Mouse (Mus musculus) Patski (cell line): Measurements from ENCODE around the gene Islr. TPM values are rescaled to one million over a fixed set of nuclear protein-coding genes. Genes with fewer than 3 reads are reported as not detected.
A peak's percentile ranks its signal among the peaks of the same experiment; 100 is the strongest.

Experiments used
- ATAC-seq: fragments of 100-300 bp; one replicate; pipeline ENCODE4 v1.8.0; 2021
- CTCF ChIA-PET: fragments of 350-600 bp; sonication (Branson Sonifier 250); formaldehyde crosslinking; loops from one replicate; lab custom pipeline; 2022; ENCODE audit warnings: inconsistent platforms; lab: Charles Lee
- POLR2A ChIA-PET: fragments of 350-600 bp; sonication (Branson Sonifier 250); formaldehyde crosslinking; loops from one replicate; lab custom pipeline; 2022; ENCODE audit warnings: antibody characterized with exemption, inconsistent platforms; lab: Charles Lee
- DNase-seq: peaks from one replicate; pipeline ENCODE4 v3.0.0-alpha.2; 2011; ENCODE audit warnings: low read depth, low spot score
- H3K27me3 ChIP-seq: fragments of 371-371 bp; one replicate; pipeline ENCODE4 v1.5.1; 2021
- CTCF ChIP-seq: fragments of 100-300 bp; IDR thresholded peaks from one replicate; pipeline ENCODE4 v1.5.1; 2021
- in situ Hi-C: fragments of 300-500 bp; cut with MboI; formaldehyde crosslinking; loops from 3 replicates; pipeline ENCODE4 v1.11.1; 2018; ENCODE audit warnings: low pct_unique_long_range_greater_than_20kb, mixed read lengths
- polyA plus RNA-seq: library from polyadenylated mRNA; unstranded; gene quantifications from one replicate; pipeline ENCODE4 v1.2.3, GENCODE M21; 2021

The Islr gene
- polyA plus RNA-seq, 1 experiment from 2014 or later = 39.6 TPM

- no peak for DNase-seq
- in situ Hi-C loops = loop anchor here (10.0 kb wide), 1 partner anchor 150 kb away; the partner anchor contains the start of gene Tbc1d21
- no peak for ATAC-seq
- no peak for TF ChIP-seq CTCF
- ChIA-PET CTCF (interaction anchor here (0.9 to 5.5 kb wide), 4 partner anchors 9 to 57 kb away, joined by 3 to 37 read pairs (median 14); no protein-coding TSS in a partner anchor), POLR2A (no interaction called here)
- H3K27me3 ChIP-seq = no peaks in the 10 kb centered on the region
Observed at GRCm38 (mm10) chr9:58224356-58224755, 20.2 kb upstream of the Islr start.

- TF ChIP-seq CTCF = peak; percentile 82
- ATAC-seq (no peak), DNase-seq (no peak)
- in situ Hi-C loops = loop anchor here (10.0 kb wide), 1 partner anchor 154 kb away; the partner anchor contains the start of gene Tbc1d21
- ChIA-PET POLR2A (interaction anchor here (0.6 kb wide), 1 partner anchor 445 kb away, joined by 3 read pairs; no protein-coding TSS in a partner anchor), CTCF (interaction anchor here (0.9 to 2.8 kb wide), 11 partner anchors 11 to 181 kb away, joined by 3 to 9 read pairs (median 3); partner anchors contain the start of genes Islr, Islr2 and Pml)
- no peaks in the 10 kb centered on the region for H3K27me3 ChIP-seq
Observed at GRCm38 (mm10) chr9:58220218-58220903, 16.3 kb upstream of the Islr start.

- ATAC-seq (no peak), DNase-seq (no peak)
- H3K27me3 ChIP-seq = no peaks in the 10 kb centered on the region
- TF ChIP-seq CTCF = no peak
- in situ Hi-C loops = loop anchor here (10.0 kb wide), 1 partner anchor 284 kb away; no protein-coding TSS in a partner anchor
- POLR2A ChIA-PET = no interaction called here
- CTCF ChIA-PET = interaction anchor here (1.1 to 2.8 kb wide), 2 partner anchors 62 to 168 kb away, joined by 3 to 9 read pairs; no protein-coding TSS in a partner anchor
Observed at GRCm38 (mm10) chr9:58218539-58218938, 14.4 kb upstream of the Islr start.

- H3K27me3 ChIP-seq = no peaks in the 10 kb centered on the region
- TF ChIP-seq CTCF = peak; percentile 78
- in situ Hi-C loops = loop anchor here (10.0 kb wide), 1 partner anchor 282 kb away; no protein-coding TSS in a partner anchor
- DNase-seq = no peak
- no peak for ATAC-seq
- POLR2A ChIA-PET = interaction anchor here (1.0 to 3.9 kb wide), 2 partner anchors 68 to 177 kb away, joined by 3 to 17 read pairs; no protein-coding TSS in a partner anchor
- CTCF ChIA-PET = interaction anchor here (0.8 to 6.1 kb wide), 14 partner anchors 10 to 241 kb away, joined by 3 to 29 read pairs (median 3); partner anchors contain the start of genes Islr, Islr2 and Pml
Observed at GRCm38 (mm10) chr9:58216402-58216801, 12.3 kb upstream of the Islr start.

- no peaks in the 10 kb centered on the region for H3K27me3 ChIP-seq
- CTCF ChIA-PET = interaction anchor here (1.0 to 6.1 kb wide), 8 partner anchors 9 to 186 kb away, joined by 3 to 29 read pairs (median 4); partner anchors contain the start of genes Islr, Islr2 and Pml
- peak; percentile 33 for DNase-seq
- in situ Hi-C loops = loop anchor here (10.0 kb wide), 1 partner anchor 280 kb away; no protein-coding TSS in a partner anchor
- no peak for TF ChIP-seq CTCF
- POLR2A ChIA-PET = interaction anchor here (1.0 to 3.9 kb wide), 2 partner anchors 164 to 175 kb away, joined by 3 to 17 read pairs; no protein-coding TSS in a partner anchor
- ATAC-seq = no peak
Observed at GRCm38 (mm10) chr9:58214519-58215180, 10.5 kb upstream of the Islr start.

GRCm38 (mm10) chr9:58213865-58214264 is 9.8 kb upstream of the Islr start:
- H3K27me3 ChIP-seq = no peaks in the 10 kb centered on the region
- ChIA-PET POLR2A (interaction anchor here (0.6 to 3.9 kb wide), 4 partner anchors 162 to 241 kb away, joined by 3 to 17 read pairs (median 4); no protein-coding TSS in a partner anchor), CTCF (interaction anchor here (0.9 to 6.1 kb wide), 9 partner anchors 9 to 185 kb away, joined by 3 to 29 read pairs (median 4); partner anchors contain the start of genes Islr and Islr2)
- no peak for TF ChIP-seq CTCF
- no peak for ATAC-seq
- in situ Hi-C loops = loop anchor here (10.0 kb wide), 1 partner anchor 279 kb away; no protein-coding TSS in a partner anchor
- no peak for DNase-seq

GRCm38 (mm10) chr9:58213377-58213776 is 9.3 kb upstream of the Islr start:
- POLR2A ChIA-PET = interaction anchor here (0.6 to 3.9 kb wide), 3 partner anchors 161 to 241 kb away, joined by 3 to 17 read pairs (median 4); no protein-coding TSS in a partner anchor
- TF ChIP-seq CTCF = no peak
- no peak for DNase-seq
- CTCF ChIA-PET = interaction anchor here (0.9 to 6.1 kb wide), 6 partner anchors 8 to 177 kb away, joined by 3 to 29 read pairs (median 5); partner anchors contain the start of genes Islr and Islr2
- ATAC-seq = no peak
- H3K27me3 ChIP-seq = no peaks in the 10 kb centered on the region
- in situ Hi-C loops = loop anchor here (10.0 kb wide), 1 partner anchor 279 kb away; no protein-coding TSS in a partner anchor

- no peaks in the 10 kb centered on the region for H3K27me3 ChIP-seq
- in situ Hi-C loops = loop anchor here (10.0 kb wide), 1 partner anchor 275 kb away; no protein-coding TSS in a partner anchor
- DNase-seq (no peak), ATAC-seq (no peak)
- ChIA-PET CTCF (interaction anchor here (1.3 to 8.7 kb wide), 6 partner anchors 37 to 171 kb away, joined by 3 to 107 read pairs (median 6); no protein-coding TSS in a partner anchor), POLR2A (interaction anchor here (0.6 to 0.7 kb wide), 2 partner anchors 146 to 372 kb away, joined by 3 to 4 read pairs; no protein-coding TSS in a partner anchor)
- no peak for TF ChIP-seq CTCF
Observed at GRCm38 (mm10) chr9:58210304-58210627, 6.2 kb upstream of the Islr start.
